Mouse (Mus musculus): ENCODE measurements around the gene Dhtkd1. TPM values are rescaled to one million over a fixed set of nuclear protein-coding genes. Genes with fewer than 3 reads are reported as not detected.

Dhtkd1 gene
- polyA plus RNA-seq, 1 experiment from 2014 or later: 3.5 TPM

- DNase-seq: no peak
- no peak for ATAC-seq (ENCODE audit: insufficient read depth)
- Histone ChIP-seq H3K27me3 (ENCODE audit: insufficient read depth, low read length) (no peaks in the 10 kb centered on the region), H3K4me1 (ENCODE audit: insufficient read depth) (no peaks in the 10 kb centered on the region), H3K9me3 (ENCODE audit: low read depth, low read length) (no peaks in the 10 kb centered on the region), H3K9ac (no peak overlapping the region), H3K27ac (ENCODE audit: low read depth) (no peak overlapping the region), H3K4me2 (no peak overlapping the region), H3K4me3 (ENCODE audit: low read depth, low read length) (no peak overlapping the region), H3K36me3 (ENCODE audit: insufficient read depth) (0 out of 2 replicates have a peak, but pooled peaks cover 7% of the 10 kb centered on the region)
- 91% methylated on average over 3 of the region's 3 CpGs for WGBS
- TF ChIP-seq CTCF (IDR thresholded peaks at IDR 0.05; ENCODE audit: low read depth): no peak
Observed at GRCm38 (mm10) chr2:5934936-5935335, 7.7 kb downstream of the Dhtkd1 start.

- DNase-seq: no peak
- Histone ChIP-seq H3K36me3 (ENCODE audit: insufficient read depth) (peaks cover 23% of the 10 kb centered on the region; the same call in 1 of the 2 replicates), H3K27me3 (ENCODE audit: insufficient read depth, low read length) (no peaks in the 10 kb centered on the region), H3K4me3 (ENCODE audit: low read depth, low read length) (no peak overlapping the region), H3K27ac (ENCODE audit: low read depth) (no peak overlapping the region), H3K9ac (no peak overlapping the region), H3K9me3 (ENCODE audit: low read depth, low read length) (no peaks in the 10 kb centered on the region), H3K4me2 (no peak overlapping the region), H3K4me1 (ENCODE audit: insufficient read depth) (no peaks in the 10 kb centered on the region)
- no peak for TF ChIP-seq CTCF (IDR thresholded peaks at IDR 0.05; ENCODE audit: low read depth)
- ATAC-seq (ENCODE audit: insufficient read depth): no peak
- WGBS: 92% methylated on average over 5 of the region's 5 CpGs
Observed at GRCm38 (mm10) chr2:5931938-5932337, 10.7 kb downstream of the Dhtkd1 start.

- H3K27ac ChIP-seq (ENCODE audit: low read depth): no peak overlapping the region
Observed at GRCm38 (mm10) chr2:5930291-5931054, 12.1 kb downstream of the Dhtkd1 start.

GRCm38 (mm10) chr2:5929793-5930192 lies 12.8 kb downstream of the Dhtkd1 start:
- no peak for ATAC-seq (ENCODE audit: insufficient read depth)
- H3K27ac ChIP-seq (ENCODE audit: low read depth): no peak overlapping the region
- no peak for TF ChIP-seq CTCF (IDR thresholded peaks at IDR 0.05; ENCODE audit: low read depth)

More at GRCm38 (mm10) chr2:5930291-5931054, 12.1 kb downstream of the Dhtkd1 start:
- no peak for ATAC-seq (ENCODE audit: insufficient read depth)
- no peak for DNase-seq
- Histone ChIP-seq H3K36me3 (ENCODE audit: insufficient read depth) (peaks cover 23% of the 10 kb centered on the region; the same call in 1 of the 2 replicates), H3K9ac (no peak overlapping the region), H3K4me2 (no peak overlapping the region), H3K4me3 (ENCODE audit: low read depth, low read length) (no peak overlapping the region), H3K27me3 (ENCODE audit: insufficient read depth, low read length) (no peaks in the 10 kb centered on the region), H3K4me1 (ENCODE audit: insufficient read depth) (no peaks in the 10 kb centered on the region), H3K9me3 (ENCODE audit: low read depth, low read length) (no peaks in the 10 kb centered on the region)
- TF ChIP-seq CTCF (IDR thresholded peaks at IDR 0.05; ENCODE audit: low read depth): no peak
- 89% methylated on average over 18 of the region's 18 CpGs for WGBS

GRCm38 (mm10) chr2:5927481-5927880 lies 15.1 kb downstream of the Dhtkd1 start:
- Histone ChIP-seq H3K9ac (no peak overlapping the region), H3K4me3 (ENCODE audit: low read depth, low read length) (no peak overlapping the region), H3K36me3 (ENCODE audit: insufficient read depth) (peaks cover 23% of the 10 kb centered on the region; the same call in 1 of the 2 replicates), H3K27me3 (ENCODE audit: insufficient read depth, low read length) (no peaks in the 10 kb centered on the region), H3K4me2 (no peak overlapping the region), H3K9me3 (ENCODE audit: low read depth, low read length) (no peaks in the 10 kb centered on the region), H3K4me1 (ENCODE audit: insufficient read depth) (no peaks in the 10 kb centered on the region), H3K27ac (ENCODE audit: low read depth) (no peak overlapping the region)
- 92% methylated on average over 5 of the region's 5 CpGs for WGBS
- ATAC-seq (ENCODE audit: insufficient read depth) (no peak), DNase-seq (no peak)
- no peak for TF ChIP-seq CTCF (IDR thresholded peaks at IDR 0.05; ENCODE audit: low read depth)

More at GRCm38 (mm10) chr2:5929793-5930192, 12.8 kb downstream of the Dhtkd1 start:
- peaks cover 23% of the 10 kb centered on the region; the same call in 1 of the 2 replicates for H3K36me3 ChIP-seq (ENCODE audit: insufficient read depth)
- no peaks in the 10 kb centered on the region for H3K4me1 ChIP-seq (ENCODE audit: insufficient read depth)
- 70% methylated on average over 5 of the region's 5 CpGs for WGBS
- no peak overlapping the region for H3K4me2 ChIP-seq
- H3K27me3 ChIP-seq (ENCODE audit: insufficient read depth, low read length): no peaks in the 10 kb centered on the region
- DNase-seq: no peak
- no peak overlapping the region for H3K9ac ChIP-seq
- H3K4me3 ChIP-seq (ENCODE audit: low read depth, low read length): no peak overlapping the region
- H3K9me3 ChIP-seq (ENCODE audit: low read depth, low read length): no peaks in the 10 kb centered on the region

- WGBS: 68% methylated on average over 9 of the region's 9 CpGs
- Histone ChIP-seq H3K27me3 (ENCODE audit: insufficient read depth, low read length) (no peaks in the 10 kb centered on the region), H3K4me3 (ENCODE audit: low read depth, low read length) (no peak overlapping the region), H3K9ac (no peak overlapping the region), H3K9me3 (ENCODE audit: low read depth, low read length) (no peaks in the 10 kb centered on the region), H3K4me2 (no peak overlapping the region), H3K27ac (ENCODE audit: low read depth) (no peak overlapping the region), H3K4me1 (ENCODE audit: insufficient read depth) (no peaks in the 10 kb centered on the region), H3K36me3 (ENCODE audit: insufficient read depth) (peaks cover 13% of the 10 kb centered on the region; the same call in 1 of the 2 replicates)
- ATAC-seq (ENCODE audit: insufficient read depth) (no peak), DNase-seq (no peak)
- no peak for TF ChIP-seq CTCF (IDR thresholded peaks at IDR 0.05; ENCODE audit: low read depth)
Observed at GRCm38 (mm10) chr2:5923786-5924185, 18.8 kb downstream of the Dhtkd1 start.

- peaks cover 10% of the 10 kb centered on the region; the same call in 1 of the 2 replicates for H3K36me3 ChIP-seq (ENCODE audit: insufficient read depth)
- no peak overlapping the region for H3K9ac ChIP-seq
- H3K4me1 ChIP-seq (ENCODE audit: insufficient read depth): no peaks in the 10 kb centered on the region
- no peaks in the 10 kb centered on the region for H3K27me3 ChIP-seq (ENCODE audit: insufficient read depth, low read length)
- no peak overlapping the region for H3K4me3 ChIP-seq (ENCODE audit: low read depth, low read length)
- no peaks in the 10 kb centered on the region for H3K9me3 ChIP-seq (ENCODE audit: low read depth, low read length)
- no peak overlapping the region for H3K27ac ChIP-seq (ENCODE audit: low read depth)
- DNase-seq (no peak), ATAC-seq (ENCODE audit: insufficient read depth) (no peak)
- no peak overlapping the region for H3K4me2 ChIP-seq
- TF ChIP-seq CTCF (IDR thresholded peaks at IDR 0.05; ENCODE audit: low read depth): no peak
- WGBS: 95% methylated on average over 6 of the region's 6 CpGs
Observed at GRCm38 (mm10) chr2:5922823-5923222, 19.8 kb downstream of the Dhtkd1 start.

All from lung, embryonic 14.5 days (tissue).